Mouse (Mus musculus) kidney, postnatal 14 days (tissue): Measurements from ENCODE around the gene Bcl2l10.

ENCODE experiments used
- DNase-seq: peaks from one replicate; pipeline ENCODE4 v3.0.0; 2022; ENCODE audit warnings: mixed read lengths

Bcl2l10 gene

DNA sequence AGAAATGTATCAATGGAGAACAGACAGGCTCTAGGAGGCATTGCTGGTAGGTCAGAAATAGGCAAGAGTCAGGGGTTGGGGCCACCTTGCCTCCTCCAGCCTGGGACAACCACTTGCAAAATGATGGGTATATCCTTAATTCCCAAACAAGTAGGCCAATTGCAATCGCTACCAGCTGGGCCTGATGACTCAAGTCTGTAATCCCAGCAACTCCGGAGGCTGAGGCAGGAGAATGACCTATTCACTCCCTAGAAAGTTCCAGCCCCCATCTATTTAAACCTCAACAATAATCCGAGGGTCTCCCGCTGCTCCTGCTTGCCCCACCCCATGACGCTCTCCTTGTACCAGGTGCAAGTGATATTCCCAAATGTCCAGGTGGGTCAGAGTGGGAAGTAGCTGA, at the start of gene Bcl2l10:
Gene Bcl2l10, plus strand, starts transcription at position 301 of the 400 bp plus-strand sequence.
- no peak for DNase-seq

- DNase-seq, result no peak
Observed at GRCm38 (mm10) chr9:75299342-75299741, 48.2 kb upstream of the Bcl2l10 start.

- DNase-seq, result no peak
Observed at GRCm38 (mm10) chr9:75303033-75303432, 44.5 kb upstream of the Bcl2l10 start.

GRCm38 (mm10) chr9:75303701-75304261, 43.8 kb upstream of the Bcl2l10 start:
- DNase-seq, result no peak

DNA sequence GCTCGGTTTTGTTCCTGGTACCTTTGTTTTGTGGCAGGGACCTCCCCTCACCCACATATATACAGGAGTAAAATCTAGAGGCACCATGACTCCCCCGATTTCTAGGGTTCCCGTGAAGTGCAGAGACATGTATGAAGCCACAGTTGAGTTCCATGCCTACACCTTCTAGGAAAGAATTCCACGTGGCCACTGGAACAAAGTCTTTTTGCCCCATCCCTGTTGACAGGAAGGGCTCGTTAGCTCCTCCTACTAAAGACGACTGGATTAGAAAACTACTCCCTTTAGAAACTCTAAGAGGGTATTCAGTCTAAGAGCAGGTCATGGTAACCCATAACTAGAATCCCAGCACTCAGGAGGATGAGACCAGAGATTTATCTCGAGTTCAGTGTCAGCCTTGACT, 43.3 kb upstream of the Bcl2l10 start:
- no peak for DNase-seq

DNA sequence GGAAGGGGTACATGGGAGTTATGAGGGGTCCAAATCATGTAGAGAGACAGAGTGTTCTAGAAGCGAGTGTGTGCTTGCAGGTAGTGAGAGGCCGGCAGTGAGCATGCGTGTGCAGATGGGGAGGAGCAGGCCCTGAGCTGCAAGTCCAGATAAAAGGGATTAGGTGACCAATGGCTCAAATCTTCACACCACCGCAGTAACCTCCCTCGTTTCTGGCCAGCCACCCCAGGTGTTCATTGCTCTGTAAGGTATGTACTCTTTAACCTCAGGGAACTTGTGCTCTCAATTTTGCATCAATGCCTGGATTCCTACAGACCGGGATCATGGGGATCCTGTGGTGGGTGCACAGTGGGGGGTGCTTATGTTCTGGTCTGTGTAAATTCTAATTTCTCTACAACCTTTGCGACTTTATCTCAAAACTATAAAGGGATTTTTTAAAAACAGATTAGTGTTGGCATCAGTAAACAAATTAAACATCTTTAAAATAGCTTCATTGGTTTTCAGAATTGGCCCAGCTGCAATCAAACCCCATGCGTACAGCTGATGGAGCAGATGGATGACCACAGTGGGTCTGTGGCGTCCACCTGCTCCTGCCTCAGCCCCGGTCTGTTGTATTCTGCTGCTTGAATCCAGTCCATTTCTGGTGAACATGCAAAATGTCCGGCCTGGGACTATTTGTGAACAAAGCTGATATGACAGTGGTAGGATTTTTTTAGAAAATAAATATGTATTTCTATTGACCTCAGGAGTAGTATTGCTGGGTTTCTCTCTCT, 41.2 kb upstream of the Bcl2l10 start, which contains the start of gene Gnb5:
Gene Gnb5, plus strand, starts transcription at position 163 of the 773 bp plus-strand sequence.
- DNase-seq, result no peak

DNA sequence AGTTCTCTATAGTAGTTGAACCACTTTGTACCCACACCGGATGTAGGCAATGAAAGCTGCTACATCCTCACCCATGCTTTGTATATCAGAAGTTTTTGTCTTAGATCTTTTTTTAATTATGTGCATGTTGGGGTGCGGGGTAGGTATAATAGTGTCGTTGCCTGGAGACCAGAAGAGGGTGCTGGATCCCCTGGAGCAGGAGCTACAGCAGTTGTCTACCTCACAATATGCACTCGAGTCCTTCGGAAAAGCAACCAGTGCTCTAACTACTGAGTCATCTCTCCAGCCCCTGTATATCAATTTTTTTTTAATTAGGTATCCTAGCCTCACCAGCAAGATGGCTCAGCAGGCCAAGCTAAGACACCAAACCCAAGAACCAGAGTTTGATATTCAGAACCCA, 40.5 kb upstream of the Bcl2l10 start:
- no peak for DNase-seq

GRCm38 (mm10) chr9:75308621-75309020, 38.9 kb upstream of the Bcl2l10 start:
- DNase-seq, result no peak

DNA sequence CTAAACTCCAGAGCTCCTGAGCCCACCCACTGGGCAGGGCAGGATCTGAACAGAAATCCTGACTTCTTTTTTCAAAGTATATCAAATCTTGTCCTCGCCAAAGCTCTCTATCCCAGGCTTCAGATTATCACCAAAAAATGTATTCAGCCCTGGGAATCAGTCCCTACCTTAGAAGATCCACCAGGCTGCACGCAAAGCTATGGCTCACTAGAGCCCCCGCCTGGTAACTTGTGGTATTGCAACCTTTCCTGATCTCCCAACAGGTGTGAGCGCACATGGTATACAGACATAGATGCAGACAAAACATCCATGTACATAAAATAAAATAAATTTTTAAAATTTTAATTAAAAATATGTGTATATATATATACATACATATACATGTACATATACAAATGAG, 35.5 kb upstream of the Bcl2l10 start:
- peak; percentile 74 for DNase-seq

DNA sequence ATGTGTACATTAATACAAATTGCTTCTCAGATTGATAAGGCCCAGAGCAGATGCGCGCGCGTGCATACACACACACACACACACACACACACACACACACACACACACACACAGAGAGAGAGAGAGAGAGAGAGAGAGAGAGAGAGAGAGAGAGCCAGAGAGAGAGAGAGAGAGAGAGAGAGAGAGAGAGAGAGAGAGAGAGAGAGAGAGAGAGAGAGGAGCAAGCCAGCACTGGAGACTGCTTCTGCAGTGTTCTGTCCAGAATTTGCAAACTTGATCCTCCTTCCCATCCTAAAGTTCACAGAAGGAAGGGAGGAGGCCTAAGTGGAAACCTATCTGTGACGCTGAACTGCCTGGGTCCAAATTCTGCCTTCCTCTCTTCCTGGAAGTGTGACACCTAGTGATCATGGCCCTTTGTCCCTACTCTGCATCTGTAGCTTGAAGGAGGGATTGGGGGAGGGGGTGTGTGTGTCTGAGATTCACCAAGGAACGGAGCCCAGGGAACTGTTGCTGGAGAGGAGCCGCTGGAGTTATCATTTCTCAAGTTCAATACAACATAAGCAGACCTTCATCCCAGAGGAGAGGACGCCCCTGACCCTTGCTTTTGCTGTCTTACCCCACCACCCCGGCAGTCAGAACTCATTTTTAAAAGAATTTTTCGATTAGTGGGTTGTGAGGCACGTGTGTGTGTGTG, 34.3 kb upstream of the Bcl2l10 start:
- DNase-seq, result no peak

DNA sequence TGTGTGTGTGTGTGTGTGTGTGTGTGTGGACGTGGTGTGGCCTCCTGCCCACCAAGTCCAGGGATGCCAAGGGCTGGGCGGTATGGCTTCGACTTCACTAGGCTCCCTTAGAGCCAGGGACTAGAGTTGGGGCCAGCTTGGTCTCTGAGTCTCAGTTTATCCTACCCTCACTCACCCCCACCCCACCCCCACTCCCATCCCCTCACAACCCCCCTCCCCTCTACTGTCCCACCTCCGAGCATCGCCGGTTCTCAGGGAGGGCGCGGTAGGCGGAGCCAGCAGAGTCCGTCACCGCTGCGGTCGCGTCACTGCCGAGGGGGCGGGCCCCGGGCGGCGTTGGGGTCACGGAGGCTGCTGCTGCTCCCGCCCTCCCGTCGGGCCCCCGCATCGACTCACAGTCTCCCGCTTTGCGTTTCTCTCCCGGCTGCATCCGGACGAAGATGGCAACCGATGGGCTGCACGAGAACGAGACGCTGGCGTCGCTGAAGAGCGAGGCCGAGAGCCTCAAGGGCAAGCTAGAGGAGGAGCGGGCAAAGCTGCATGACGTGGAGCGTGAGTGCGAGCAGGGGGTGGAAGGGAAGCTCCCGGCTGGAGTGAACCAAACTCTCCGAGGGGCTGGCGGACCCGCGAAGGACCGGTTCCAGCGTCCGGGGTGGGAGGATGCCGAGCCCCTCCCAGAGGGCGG, 33.6 kb upstream of the Bcl2l10 start:
- DNase-seq, result peak; percentile 85

- DNase-seq, result peak; percentile 12
Observed at GRCm38 (mm10) chr9:75314517-75315105, 32.9 kb upstream of the Bcl2l10 start.

DNA sequence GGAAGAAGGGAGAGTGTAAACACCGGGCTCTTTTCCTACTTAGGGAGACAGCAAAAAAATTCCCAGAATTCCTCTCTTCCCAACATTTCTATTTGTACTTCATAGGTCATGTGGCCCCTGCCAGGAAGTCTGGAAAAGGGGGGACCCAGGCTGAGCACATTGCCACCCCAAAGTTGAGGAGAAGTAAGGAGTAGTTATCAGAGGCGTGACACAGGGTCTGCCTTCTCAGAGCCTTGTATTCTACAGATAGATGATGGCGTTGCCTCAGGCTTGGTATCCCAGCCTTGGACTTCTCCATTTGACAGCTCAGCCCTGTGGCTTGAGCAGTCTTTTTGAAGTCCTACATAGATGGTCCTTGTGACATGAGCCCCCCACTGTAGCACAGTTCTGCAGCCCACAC, 32.3 kb upstream of the Bcl2l10 start:
- DNase-seq, result no peak

GRCm38 (mm10) chr9:75316771-75317170, 30.8 kb upstream of the Bcl2l10 start:
- DNase-seq, result no peak

DNA sequence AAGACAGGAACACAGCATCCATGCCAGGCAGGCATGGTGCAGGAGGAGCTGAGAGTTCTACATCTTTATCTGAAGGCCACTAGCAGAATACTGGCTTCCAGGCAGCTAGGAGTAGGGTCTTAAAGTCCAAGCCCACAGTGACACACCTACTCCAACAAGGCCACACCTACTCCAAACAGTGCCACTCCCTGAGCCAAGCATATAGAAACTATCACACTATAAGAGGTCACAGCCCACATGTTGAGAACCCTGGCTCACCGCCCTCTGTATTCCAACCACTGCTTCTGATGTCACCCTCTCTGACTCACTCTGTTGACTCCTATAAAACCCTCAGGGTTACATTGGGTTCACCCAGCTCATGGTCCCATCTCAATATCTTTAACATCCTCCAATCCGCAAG, 29.4 kb upstream of the Bcl2l10 start:
- DNase-seq, result no peak

GRCm38 (mm10) chr9:75319365-75319764, 28.2 kb upstream of the Bcl2l10 start:
- no peak for DNase-seq

- DNase-seq, result no peak
Observed at GRCm38 (mm10) chr9:75322099-75322885, 25.3 kb upstream of the Bcl2l10 start.

DNA sequence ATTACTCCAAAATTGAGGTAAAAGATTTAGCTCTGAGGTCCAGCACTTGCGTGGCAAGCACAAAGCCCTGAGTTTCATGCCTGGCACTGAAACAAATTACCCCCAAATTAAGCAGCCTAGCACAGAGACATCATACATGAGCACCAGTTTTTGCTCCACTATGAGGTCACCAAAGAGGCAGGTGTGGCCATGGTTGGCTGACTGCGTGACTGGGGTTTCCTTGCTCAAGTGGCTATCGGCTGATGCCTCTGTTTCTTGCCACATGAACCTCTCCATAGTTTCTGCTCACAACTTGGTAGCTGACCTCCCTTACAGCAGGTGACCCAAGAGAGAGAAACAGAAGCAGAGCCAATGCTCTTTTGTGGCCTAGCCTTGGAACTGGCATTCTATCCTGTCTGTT, 19.5 kb upstream of the Bcl2l10 start:
- DNase-seq, result no peak

DNA sequence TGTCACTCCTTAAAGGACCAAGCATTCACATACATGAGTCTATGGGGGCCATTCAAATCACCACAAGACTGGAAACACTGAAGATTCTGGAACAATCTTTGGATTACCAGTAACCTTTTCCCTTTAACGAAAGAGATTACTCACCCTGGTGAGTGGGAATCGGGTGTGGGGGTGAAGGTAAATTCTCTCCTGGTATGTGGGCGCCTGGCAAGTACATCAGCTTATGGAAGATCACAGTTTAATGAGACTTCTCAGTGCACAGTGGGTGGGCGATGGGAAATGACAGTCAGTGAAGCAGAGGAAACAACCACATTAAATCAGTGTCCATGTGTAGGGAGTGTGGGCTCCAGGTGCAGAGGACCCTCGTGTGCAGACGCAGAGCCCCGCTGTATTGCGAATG, 16.7 kb upstream of the Bcl2l10 start:
- no peak for DNase-seq

DNA sequence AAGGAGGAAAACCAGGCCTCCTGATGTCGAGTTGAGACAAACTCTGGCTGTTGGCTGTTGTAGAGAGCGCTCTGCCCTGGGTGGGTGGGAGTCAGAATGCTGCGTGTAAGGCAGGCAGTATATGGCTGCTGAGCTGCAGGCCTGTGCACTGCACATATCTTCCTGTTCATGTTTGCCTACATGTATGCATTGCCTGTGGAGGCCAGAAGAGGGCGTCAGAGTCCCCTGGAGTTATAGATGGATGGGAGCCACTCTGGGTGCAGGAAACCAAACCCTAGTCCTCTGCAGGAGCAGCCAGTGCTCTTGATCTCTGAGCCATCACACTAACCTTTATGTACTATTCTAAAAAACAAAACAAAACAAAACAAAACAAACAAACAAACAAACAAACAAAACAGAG, 13.1 kb upstream of the Bcl2l10 start:
- DNase-seq, result no peak

- DNase-seq, result no peak
Observed at GRCm38 (mm10) chr9:75338016-75338415, 9.5 kb upstream of the Bcl2l10 start.

DNA sequence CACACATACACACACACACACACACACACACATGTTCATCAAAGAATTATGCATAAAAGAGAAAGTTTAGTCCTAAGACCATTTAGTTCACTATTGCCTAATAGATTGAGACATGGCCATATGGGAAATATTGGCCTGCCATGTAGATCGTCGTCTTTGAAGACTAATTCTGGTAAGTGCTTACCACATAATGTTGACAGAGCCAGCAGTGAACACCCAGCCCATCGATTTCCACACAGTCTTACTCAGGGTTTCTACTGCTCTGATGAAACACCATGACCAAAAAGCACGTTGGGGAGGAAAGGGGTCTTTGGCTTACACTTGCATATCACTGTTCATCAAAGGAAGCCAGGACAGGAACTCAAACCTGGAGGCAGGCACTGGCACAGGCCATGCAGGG, 5.1 kb upstream of the Bcl2l10 start:
- no peak for DNase-seq
